Mouse (Mus musculus) erythroblast, embryonic 14.5 days (primary cell): ENCODE results near the gene Pet117.

Experiments
- GATA1 ChIP-seq: IDR thresholded peaks from 2 replicates; pipeline ENCODE4 v1.6.1; 2012; ENCODE audit warnings: low read length, inconsistent platforms, mixed read lengths
- TAL1 ChIP-seq: IDR thresholded peaks from 3 replicates; pipeline ENCODE4 v1.6.1; 2012; ENCODE audit warnings: low read length, inconsistent platforms, mixed read lengths

- TF ChIP-seq GATA1 (no peak), TAL1 (no peak)
Measured at GRCm38 (mm10) chr2:144337701-144338100, 31.1 kb upstream of the Pet117 start.
